Mouse (Mus musculus): ENCODE measurements around the gene Casz1. TPM values are rescaled to one million over a fixed set of nuclear protein-coding genes. Genes with fewer than 3 reads are reported as not detected.

Casz1 gene
- total RNA-seq, 2 experiments from 2014 or later: 2.4 to 5.7 TPM

DNA sequence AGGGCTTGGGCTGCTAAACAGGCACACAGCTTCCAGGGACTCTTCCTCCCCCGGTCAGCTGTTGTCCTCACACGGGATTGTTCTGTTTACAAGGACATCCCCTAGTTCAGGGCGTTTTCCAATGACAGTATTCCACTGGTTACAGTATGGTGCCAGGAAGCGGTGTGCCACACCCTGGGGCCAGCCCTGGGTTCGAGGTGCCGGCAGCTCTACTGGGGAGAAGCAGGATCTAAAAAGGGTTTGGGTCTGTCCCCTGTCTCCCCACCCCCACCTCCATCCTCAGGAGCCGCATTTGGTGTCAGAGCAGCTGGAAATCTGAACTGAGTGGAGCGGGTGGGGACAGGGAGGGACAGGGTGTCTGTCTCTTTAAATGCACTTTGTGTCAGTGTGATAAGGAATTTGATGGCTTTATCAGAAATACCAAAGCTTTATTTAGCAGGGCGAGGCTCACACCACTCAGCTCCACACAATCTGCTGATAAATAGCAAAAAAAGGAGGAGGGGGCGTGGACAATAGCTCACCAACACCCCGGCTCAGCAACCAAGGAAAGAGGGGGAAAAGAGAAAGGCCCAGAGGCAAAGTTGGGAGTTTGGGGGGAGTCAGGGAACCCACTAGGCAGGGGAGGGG is 74.9 kb downstream of the Casz1 start:
- no peak for DNase-seq

DNA sequence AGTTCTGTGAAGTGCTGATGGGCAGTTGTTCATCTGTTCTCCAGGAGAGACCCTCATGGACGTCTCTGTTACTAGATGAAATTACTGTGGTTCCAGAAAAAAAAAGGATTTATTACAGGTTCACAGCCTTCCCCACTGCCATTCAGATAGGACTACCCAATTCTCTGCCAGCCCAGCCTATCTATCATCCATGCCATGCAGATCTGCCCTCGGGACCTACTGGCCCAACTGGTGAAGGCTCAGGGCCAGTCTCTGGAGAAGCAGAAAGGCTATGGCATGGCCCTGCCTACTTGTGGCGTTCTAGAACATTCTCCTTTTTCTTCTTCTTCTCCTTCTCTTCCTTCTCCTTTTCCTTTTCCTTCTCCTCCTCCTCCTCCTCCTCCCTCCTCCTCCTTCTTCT is 75.4 kb downstream of the Casz1 start:
- no peak for DNase-seq

DNA sequence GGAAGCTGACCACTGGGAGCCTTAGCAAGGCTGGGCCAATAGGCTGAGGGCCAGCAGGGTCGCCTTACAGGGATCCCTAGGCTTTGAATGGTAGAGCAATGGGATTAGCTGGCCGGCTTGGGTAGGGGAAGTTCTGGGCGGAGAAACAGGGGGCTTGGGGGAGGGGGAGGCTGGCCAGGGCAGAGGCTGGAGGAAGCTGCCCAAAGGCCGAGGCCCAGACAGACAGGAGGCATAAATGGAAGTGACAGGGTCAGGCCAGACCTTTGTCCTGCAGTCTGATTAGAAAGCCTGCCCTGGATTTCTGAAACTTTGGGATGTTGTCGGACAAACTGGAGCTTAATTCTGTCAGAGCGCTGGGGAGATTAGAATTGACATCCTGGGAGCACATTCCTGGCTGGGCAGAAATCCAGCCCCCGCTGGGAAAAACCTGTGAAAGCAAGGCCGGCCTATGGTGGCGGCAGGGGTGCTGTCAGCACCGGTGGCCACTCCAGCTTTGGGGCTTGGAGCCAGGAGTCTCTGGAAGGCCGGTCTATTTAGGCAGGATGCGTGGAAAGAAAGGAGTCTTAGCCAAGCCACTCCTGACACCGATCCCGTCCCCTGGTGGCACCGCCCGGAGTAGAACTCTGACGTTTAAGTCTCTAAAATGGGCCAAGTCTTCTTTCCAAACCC is 76.9 kb downstream of the Casz1 start:
- no peak for DNase-seq

DNA sequence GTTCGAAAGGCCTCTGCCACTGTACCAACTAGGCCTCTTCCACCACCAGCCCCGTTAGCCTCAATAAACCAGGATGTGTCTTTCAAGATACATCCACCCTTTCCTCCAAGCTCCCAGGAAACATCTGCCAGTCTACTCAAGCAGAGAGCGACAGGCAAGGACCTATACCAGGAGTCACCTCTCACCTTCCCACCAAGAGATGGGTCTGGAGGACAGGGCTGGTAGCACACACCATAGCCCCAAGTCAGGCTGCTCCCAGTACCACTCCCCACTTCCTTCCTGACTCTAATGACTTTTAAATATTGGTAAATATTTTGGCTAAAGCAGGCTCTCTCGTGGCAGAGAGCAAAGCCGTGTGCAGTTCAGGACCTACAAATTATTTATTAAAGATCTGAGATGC is 77.6 kb downstream of the Casz1 start:
- DNase-seq: no peak

DNA sequence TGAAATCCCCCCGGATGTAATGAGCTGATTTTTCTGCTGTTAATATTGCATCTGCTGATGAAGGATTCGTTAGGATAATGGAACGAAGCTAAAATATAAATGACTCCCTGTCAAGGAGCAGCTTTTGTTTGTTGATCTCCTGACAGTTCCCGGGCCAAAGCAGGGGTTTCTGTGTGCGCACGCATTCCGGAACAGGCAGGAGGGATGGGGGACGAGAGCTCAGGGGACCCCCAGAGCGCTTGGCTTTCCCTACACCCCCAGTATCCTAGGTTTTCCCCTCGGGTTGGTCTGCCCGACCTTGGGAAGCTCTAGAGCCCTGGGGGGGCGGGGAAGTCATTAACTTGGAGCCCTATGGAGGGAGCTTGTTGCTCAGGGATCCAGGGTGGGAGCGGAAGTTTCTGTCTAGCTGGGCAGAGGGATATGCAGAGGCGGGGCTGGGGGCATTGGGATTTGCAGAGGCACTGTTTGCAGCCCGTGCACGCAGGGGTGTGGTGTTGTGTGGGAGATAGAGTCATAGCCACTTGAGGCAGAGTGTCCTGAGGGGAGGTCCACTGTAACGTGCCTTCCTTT is 78.2 kb downstream of the Casz1 start:
- DNase-seq: no peak

DNA sequence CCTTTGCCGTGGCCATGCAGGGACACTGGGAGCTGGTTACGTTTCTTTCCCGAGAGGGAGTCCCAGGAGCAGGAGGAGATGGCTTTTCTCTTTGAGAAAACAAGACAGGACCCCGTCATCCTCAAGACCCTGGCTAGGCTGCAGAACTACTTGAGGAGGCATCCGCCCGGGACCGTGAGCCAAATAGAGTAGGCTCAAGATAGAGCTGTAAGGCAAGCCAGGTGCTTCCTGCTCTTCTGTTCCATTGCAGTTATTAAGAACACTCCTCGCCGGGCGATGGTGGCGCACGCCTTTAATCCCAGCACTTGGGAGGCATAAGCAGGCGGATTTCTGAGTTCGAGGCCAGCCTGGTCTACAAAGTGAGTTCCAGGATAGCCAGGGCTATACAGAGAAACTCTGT is 80.4 kb downstream of the Casz1 start:
- DNase-seq: no peak

DNA sequence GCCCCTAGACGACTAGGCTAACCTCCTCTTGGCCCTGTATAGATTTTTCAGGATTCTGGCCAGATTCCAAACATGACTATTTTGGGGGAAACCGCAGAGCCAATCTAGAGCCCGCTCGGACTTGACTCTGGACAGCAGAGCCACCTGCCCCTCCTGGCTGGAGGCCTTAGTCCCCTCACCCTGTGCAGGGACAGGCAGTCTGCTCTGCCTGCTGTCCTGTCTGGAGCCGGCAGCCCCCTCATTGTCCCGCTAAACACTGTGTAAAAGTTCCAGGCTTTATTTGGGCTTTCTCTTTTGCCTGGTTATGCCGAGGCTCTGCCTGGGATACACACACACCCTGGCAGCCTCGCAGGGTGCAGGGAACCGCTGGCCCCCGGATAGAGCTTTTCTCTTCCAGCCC is 81.2 kb downstream of the Casz1 start:
- no peak for DNase-seq

DNA sequence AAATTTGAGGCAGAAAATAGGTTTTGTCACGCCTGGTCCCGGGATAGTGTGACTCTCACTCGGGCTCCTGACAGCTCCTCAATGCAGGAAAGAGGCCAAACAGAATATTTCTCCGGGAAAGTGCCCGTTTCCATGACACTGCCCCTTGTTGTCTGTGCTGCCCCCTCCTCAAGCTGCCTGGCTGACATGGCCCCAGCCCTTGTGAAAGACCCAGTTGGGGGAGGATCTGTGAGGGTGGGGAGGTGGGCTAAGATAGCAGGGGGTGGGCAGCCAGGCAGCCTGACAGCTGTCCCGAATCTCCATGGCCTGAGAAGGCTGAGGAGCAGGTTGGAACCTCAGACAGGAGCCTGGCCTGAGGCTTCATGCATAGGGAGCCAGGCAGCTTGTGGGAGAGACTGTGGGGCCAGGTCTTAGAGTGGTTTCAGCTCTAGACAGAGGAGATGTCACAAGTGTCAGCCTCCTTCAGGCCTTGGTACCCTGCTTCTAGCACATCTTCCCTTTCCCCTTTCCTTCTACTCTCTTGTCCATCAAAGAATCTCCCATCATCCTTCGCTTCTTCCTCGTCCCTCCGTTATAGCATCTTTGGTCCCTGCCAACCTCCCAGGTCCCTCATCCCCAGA is 81.8 kb downstream of the Casz1 start:
- DNase-seq: no peak

DNA sequence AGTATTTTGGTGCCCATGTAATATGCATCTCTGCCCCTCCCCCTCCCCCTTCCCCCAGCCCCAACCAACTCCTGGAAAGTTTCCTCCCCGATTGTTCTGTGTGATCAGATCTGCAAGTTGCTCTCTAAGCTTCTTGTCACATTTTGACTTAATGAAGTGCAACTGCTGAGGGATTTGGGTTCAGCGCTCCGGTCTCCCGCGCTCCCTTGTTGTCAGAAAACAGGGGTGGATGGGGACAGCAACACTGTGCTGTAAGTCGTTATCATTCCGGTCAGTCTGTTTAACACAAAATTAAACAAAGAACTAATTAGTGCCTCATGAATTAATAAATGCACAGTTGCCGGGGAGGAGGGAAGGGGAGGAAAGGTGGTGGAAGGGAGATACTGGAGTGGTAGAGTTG is 84.0 kb downstream of the Casz1 start:
- no peak for DNase-seq

DNA sequence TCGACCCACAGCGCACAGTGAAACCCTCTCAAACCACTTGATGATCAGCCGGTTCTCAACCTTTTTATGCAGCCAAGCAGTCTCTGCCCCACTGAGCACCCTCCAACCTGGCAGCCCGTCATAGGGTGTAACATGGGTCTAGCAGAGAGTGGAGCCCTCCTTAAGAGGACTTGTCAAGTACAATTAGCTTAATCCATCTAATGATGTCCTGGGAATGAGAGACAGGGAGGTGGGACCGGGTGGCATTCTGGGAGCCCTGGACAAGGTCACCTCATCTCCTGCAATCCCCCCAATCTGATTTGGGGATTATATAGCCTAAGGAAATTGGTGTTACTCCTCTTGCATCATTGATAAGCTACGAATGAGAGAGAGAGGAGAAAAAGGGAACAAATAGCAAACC is 84.8 kb downstream of the Casz1 start:
- no peak for DNase-seq

DNA sequence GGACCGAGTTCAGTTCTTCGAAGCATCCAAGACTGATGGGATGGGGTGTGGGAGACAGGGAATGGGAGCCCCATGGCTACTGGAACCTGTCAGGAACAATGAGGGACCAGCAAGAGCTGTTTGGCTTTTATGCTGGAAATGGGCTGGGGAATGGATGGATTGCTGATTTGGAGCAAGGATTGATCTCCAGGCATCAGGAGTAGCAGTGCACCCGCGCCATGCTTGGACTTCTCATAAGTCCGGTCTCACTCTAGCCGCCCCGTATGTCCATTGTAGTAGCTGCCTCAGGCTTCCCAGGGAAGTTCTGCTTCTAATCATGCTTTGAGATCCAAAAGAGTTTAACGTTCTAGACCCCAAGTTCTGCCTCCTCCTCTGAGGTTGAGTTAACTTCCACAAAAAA is 86.2 kb downstream of the Casz1 start:
- DNase-seq: no peak

DNA sequence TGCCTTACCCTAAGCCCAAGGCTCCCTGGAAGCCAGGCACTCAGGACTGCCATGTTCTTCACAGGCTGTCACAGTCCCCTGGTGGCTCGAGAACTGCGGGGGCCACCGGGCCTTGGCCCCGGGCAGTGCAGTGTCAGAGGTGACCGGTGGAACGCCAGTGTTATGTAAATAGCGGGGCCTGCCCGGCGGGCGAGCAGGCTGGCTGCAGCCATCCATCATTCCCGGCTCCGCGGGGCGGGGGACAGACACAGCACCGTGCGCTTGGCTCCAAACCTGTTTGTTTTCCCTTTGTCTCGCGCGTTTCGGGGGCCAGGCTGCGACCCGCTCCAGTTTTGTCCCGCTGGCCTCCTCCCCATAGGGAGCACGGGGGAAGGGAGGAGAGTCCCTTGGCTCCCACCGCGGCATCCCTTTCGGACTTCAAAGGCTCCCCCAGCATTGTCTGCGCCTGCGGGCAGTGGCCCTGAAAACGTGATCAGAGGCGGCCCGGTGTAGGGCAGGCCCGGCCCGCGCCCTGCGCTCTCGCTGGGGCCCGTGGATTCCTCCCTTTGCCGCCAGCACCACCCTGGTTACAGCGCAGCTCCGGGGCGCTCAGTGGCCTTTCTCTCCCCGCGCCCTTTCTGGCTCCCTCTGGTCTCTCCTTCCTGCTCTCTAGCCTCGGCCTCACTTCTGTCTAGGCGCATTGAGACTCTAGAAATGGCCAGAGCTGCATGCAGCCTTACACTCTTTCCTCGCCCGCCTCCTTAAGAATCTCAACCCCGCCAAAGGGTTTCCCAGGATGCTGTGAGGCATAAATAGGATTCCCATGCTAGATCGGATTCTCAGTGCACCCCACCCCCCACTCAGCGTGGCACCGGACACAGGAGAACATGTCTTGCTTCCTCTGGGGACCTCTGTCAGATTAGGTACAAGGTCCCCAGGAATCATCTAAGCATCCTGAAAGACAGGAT is 86.9 kb downstream of the Casz1 start:
- peak; percentile 64 to 65 for DNase-seq

DNA sequence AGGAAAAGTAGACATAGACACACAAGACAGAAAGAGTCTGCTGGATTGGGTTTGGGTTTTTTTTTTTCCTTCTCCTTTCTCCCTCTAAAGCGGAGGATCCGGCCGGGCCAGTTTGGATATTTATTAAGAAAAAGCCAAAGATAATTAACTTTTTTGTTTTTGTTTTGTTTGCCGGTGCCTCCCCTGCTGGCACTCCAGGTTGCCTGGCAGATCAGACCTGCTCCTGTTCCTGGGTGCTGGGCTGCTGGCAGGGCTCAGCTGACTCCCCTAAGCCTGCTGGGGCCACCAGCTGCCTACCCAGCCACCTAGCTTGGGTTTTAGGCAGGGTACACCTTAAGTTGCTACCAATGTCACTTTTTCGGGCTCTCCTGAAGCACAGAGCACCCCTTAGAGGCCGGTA is 91.9 kb downstream of the Casz1 start:
- no peak for DNase-seq

DNA sequence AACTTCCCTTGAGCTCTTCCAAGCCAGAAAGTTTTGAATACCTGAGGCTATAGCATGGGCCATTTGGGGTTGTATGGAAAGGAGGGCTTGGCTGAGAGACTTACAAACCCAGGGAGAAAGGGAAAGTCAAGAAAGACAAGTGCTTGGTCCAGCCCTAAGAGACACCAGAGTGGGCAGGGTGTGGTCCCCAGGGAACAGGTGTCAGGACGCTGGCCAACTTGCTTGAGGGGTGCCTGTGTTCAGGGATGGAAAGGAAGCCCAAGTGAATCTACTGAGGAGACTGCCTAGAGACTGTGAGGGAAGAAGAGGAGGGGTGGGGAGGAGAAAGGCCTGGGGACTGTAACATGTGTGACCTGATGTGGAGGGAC is 95.7 kb downstream of the Casz1 start:
- DNase-seq: no peak

DNA sequence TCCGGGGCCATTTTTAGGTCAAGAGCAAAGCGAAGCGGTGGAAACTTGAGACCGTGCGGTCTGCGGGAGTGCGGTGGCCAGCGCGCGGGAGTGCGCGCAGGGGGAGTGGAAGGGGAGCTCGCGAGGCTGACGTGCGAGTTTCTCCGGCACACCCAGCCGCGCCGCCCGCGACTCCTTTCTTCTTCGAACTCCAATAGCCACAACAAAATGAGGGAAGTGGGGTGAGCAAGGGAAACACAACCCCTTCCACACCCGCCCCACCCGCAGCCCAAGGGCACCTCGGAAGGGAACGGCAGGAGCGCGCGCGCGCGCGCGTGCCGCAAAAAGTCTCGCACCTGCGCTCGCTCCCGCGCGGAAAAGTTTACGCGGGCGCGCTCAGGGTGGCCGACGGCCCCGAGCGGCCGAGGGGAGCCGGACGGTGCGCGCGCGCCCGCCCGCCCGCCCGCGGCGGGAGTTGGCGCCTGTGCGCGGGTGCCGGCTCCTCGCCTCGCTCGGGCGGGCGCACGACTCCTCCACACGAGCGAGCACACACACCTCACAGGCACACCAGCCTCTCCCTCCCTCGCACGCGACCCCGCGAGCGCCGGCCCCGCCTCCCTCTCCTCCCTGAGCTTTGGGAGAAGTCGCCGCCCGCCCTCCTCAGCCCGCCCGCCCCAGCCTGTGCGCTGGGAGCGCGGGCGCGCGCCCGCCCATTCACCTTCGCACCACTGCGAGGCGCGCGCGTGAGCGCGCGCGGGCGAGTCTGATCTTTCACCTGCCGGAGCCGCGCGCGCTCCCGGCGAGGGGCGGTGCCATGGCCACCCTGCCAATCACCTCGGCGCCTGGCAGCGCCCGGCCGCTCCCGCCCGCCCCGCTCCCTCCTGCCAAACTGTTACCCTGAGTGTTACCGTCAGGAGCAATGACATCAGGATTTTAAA is 96.3 kb downstream of the Casz1 start:
- DNase-seq: peak; percentile 84 to 92

DNA sequence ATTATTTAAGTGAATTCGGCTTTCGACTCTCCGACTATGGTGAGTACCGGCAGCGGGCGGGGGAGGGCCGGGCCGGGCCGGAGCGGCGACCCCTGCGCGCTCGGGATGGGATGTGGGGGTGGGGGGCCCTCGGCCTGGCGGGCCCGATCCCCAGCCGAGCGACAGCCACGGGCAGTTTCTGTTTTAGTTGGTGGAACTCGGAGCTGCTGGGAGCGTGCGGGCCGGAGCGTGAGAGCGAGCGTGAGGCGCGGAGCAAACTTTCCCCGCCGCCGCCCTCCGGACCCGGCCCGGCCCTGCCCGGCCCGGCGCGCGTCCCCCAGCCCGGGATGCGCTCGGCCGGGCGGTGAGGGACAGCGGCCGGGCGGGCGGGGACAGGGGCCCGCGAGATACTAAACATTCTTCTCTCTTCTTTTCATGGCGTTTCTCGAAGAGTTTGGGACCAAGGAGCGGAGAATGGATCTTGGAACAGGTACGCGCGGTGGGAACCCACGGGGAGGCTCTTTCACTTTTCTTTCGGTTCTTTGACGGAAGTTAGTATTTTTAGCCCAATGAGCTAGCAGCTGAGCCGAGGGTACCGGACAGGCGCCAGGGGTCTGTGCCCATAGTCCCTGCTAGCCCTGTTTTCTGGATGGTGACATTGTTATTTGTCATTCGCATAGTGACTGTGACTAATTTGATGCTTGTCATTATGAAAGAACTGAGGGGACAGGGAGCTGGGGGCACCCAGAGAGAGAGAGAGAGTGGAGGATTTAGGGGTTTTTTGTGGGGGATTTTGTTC is 97.2 kb downstream of the Casz1 start:
- DNase-seq: peak in 1 of 2 experiments; percentile 47

DNA sequence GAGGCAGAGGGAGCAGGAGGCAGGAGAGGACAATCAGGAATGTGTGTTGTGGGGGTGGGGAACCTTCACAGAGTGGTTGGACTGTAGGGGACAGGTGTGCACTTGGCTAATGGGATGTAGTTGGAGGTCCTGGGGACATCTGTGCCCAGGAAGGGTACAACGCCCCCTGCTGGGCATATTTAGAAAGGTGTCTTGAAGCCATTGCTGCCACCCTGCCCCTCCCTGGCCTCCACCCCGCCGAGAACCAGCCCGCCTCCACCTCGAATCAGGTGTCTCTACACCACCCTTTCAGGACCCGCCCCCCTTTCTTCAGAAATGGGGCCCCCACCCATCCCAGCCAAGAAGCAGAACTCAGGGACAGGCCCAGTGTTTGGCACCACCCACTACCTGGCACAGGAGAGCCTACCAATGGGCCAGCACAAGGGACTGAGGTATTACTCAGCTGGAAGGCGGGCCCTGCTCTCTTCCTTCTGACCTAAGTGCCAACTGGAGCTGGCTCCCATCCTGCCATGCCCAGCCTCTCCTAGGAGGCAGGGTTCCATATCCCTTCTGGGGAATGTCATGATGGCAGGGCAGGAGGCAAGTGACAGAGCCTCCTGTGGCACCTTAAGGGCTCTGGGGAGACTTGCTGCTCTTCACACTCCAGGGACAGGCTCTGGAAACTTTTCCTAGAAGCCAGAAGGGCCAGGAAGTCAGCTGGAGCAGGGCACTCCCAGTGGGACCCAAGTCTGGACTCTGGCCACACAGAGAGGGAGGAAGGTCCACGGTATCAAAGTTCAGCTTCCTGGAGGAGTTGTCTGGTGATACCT is 98.9 kb downstream of the Casz1 start:
- DNase-seq: peak; percentile 40 to 75

DNA sequence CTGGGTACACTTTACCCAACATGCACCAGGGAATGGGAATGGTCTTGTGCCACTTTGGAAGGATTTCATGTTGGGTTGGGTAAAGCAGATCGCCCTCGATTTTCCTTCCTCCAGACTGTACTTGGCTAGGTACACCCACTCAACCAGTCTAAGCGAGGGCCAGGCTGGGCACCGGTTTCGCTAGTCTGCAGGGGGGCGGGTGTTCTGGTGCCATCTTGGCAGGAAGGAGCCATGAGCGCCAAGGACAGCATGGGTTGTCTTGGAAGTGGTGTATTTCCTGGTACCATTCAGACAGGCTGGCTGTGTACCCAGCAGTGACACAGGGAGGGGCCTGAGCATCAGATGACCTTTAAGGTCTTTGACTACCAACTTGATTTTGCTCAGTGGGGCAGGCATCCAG is 101.1 kb downstream of the Casz1 start:
- DNase-seq: no peak

DNA sequence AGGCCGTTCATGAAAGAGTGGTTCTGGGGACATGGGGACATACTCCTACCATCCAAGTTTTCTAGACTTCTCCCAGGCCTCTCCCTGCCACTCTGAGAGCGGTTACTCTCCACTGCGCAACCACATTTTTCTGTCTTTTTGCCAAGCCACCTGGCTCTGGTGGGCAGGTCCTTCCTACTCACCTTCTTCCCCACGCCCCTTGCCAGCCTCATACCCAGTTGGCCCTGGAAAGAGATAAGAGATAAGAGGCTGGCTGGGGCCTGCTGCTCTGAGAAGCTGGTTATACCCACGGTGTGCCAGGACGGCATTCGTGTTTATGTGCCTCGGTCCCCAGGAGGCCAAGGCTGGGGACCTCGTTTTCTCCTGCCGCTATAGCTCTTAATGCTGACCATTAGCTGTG is 102.6 kb downstream of the Casz1 start:
- no peak for DNase-seq

All from adrenal gland, postnatal 36 days (tissue).